In the genomic region with DNA sequence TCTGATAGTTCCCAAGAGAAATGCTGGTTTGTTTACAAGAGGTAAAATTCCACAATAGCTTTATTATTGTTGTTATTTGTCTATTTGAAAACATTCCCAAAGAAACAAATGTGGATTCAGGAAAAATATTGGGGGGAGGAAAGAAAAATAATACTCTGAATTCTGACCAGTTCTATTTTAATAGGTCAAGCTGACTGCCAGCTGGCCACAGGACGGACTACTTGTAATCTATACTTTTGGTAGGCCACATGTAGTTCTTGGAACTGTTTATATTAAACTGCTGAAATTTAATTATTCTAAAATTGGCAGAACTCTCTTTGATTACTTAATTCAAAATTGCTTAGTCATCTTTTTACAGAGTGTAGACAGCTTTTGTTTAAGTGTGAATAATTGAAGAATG, we compare ENCODE assay signal across 25 mouse cellular contexts.
"Had no signal": no experiment of that assay in that cellular context is flagged by ENCODE, and none has a peak within 500 bp of the region (broad histone marks: within the 10 kb centered on the region; RNA-seq: fewer than 3 reads in every experiment).

No protein-coding gene starts in this region.

- H3K9me3 ChIP-seq: heart, embryonic 10.5 days; hindbrain, embryonic 10.5 days; hindbrain, embryonic 12.5 days; hindbrain, embryonic 15.5 days; kidney, embryonic 15.5 days; limb, embryonic 13.5 days; limb, embryonic 15.5 days; liver, embryonic 13.5 days; liver, embryonic 15.5 days had no signal

- H3K36me3 ChIP-seq: hindbrain, embryonic 10.5 days; hindbrain, embryonic 12.5 days; hindbrain, embryonic 15.5 days; kidney, embryonic 15.5 days; limb, embryonic 13.5 days; liver, embryonic 13.5 days; liver, embryonic 15.5 days had no signal

- H3K27me3 ChIP-seq: heart, embryonic 12.5 days; hindbrain, embryonic 12.5 days; hindbrain, embryonic 15.5 days; kidney, embryonic 15.5 days; limb, embryonic 13.5 days; limb, embryonic 15.5 days; liver, embryonic 13.5 days; liver, embryonic 15.5 days had no signal

- H3K4me1 ChIP-seq: hindbrain, embryonic 10.5 days; hindbrain, embryonic 12.5 days; hindbrain, embryonic 15.5 days; liver, embryonic 15.5 days had no signal

- H3K9ac ChIP-seq: heart, embryonic 12.5 days; hindbrain, embryonic 12.5 days; hindbrain, embryonic 15.5 days; kidney, embryonic 15.5 days; limb, embryonic 13.5 days; limb, embryonic 15.5 days; liver, embryonic 13.5 days; liver, embryonic 15.5 days; liver, postnatal 0 days had no signal

- H3K27ac ChIP-seq: heart, embryonic 10.5 days; hindbrain, embryonic 10.5 days; hindbrain, embryonic 12.5 days; hindbrain, embryonic 15.5 days; hindbrain, postnatal 0 days; kidney, embryonic 15.5 days; kidney, postnatal 0 days; layer of hippocampus, adult 2 months; left cerebral cortex, adult 2 months; limb, embryonic 13.5 days; liver, embryonic 13.5 days; liver, embryonic 15.5 days had no signal

- ATAC-seq: hindbrain, postnatal 0 days; intestine, embryonic 16.5 days; liver, postnatal 0 days had no signal

- H3K4me2 ChIP-seq: heart, embryonic 12.5 days; hindbrain, embryonic 12.5 days; hindbrain, embryonic 15.5 days; kidney, embryonic 15.5 days; limb, embryonic 13.5 days; limb, embryonic 15.5 days; liver, embryonic 13.5 days; liver, embryonic 15.5 days had no signal

- H3K4me3 ChIP-seq: heart, embryonic 10.5 days; heart, embryonic 12.5 days; hindbrain, embryonic 10.5 days; hindbrain, embryonic 12.5 days; hindbrain, embryonic 15.5 days; kidney, embryonic 15.5 days; layer of hippocampus, adult 2 months; left cerebral cortex, adult 2 months; limb, embryonic 13.5 days; limb, embryonic 15.5 days; liver, embryonic 13.5 days; liver, embryonic 15.5 days had no signal

- DNase-seq: gastrocnemius, postnatal 25 days; heart, postnatal 10 days; heart, postnatal 4 days; kidney, adult 11 months; kidney, adult 2 months; kidney, adult 9 months; kidney, postnatal 14 days; kidney, postnatal 4 days; left cerebral cortex, postnatal 4 days; liver, embryonic 13.5 days; liver, postnatal 0 days had no signal
